Mouse (Mus musculus) mesoderm, embryonic 11.5 days (tissue): ENCODE measurements around the gene Cdkn2d.
"Not testable (repeated sequence)": the region's sequence is repeated elsewhere in the genome, so short reads cannot be mapped to it uniquely, and the experiment has no call there.

Experiments used
- DNase-seq: peaks from one replicate; pipeline ENCODE4 v3.0.0-alpha.2; 2012; ENCODE audit warnings: low read depth, low spot score

Gene Cdkn2d

DNA sequence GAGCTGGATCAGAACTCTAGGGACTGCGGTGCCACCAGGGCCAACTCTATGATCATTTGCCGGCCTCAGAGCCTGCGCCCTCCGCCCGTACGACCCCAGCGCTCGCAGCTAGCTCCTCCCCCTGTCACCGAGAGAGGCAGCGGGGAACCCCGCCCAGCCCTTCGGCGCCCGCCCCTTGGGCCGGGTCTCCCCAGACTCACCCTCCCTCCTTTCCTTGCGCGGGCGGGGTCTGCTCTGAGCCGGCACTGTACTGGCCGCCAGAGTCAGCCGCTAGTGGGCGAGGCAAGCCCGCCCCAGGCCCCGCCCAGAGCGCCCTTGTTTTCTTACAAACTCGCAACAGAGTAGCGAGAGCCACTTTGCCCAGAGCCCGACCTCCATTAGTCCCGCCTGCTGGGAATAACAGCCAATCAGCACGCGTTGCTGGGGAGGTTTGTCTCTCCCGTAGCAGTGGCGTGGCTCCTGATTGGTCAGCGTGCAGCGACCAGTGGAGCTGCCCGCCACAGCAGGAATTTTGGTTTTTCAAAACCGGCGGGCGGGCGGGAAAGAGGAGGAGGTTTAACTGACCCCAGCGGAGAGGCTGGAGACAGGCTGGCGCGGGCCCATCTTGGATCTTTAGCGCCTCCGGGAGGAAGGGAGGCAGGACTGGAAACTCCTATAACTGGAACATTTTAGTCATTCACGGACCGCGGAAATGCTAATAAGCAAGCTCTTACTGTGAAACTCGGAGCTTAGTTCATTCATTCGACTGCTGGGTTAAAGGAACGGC lies at the start of gene Cdkn2d:
Gene Cdkn2d, minus strand, starts transcription at position 386 of the 766 bp plus-strand sequence.
- peak; percentile 100 for DNase-seq

DNA sequence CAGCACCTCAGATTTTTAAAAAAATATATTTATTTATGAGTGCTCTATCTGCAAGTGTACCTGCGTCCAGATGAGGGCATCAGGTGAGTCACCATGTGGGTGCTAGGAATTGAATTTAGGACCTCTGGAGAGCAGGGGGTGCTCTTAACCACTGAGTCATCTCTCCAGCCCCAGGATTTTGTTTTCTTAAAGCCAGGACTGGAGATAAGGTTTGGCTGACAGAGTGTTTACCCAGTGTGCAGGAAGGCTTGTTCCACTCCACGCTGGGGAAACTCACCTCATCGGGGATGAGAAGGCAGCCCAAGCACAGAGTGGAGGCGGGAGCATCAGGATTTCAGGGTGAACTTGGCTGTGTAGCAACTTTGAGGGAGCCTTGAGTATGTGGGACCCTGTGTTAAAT lies 49.2 kb upstream of the Cdkn2d start:
- no peak for DNase-seq

GRCm38 (mm10) chr9:21337652-21338051 lies 46.4 kb upstream of the Cdkn2d start:
- no peak for DNase-seq

- DNase-seq: no peak
Observed at GRCm38 (mm10) chr9:21336491-21336890, 45.3 kb upstream of the Cdkn2d start.

GRCm38 (mm10) chr9:21335391-21335790 lies 44.2 kb upstream of the Cdkn2d start:
- no peak for DNase-seq

DNA sequence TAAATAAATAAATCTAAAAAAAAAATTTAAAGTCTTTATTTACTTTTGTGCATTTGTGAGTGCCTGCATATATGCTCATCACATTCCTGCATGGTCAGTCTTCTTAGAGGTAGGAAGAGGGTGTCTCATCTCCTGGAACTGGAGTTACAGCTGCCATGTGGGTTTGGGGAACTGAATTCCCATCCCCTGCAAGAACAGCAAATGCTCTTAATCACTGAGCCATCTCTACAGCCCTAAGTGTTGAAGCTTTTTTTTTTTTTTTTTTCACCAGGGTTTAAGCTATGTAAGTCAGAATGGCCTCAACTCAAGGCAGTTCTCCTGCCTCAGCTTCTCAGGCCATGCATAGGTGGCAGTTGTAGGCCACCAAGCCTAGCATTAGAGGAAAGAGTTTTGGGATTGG lies 43.5 kb upstream of the Cdkn2d start:
- DNase-seq: no peak

- no peak for DNase-seq
Observed at GRCm38 (mm10) chr9:21333523-21333922, 42.3 kb upstream of the Cdkn2d start.

- no peak for DNase-seq
Observed at GRCm38 (mm10) chr9:21332161-21333061, 41.2 kb upstream of the Cdkn2d start.

GRCm38 (mm10) chr9:21331365-21332140 lies 40.3 kb upstream of the Cdkn2d start:
- no peak for DNase-seq

DNA sequence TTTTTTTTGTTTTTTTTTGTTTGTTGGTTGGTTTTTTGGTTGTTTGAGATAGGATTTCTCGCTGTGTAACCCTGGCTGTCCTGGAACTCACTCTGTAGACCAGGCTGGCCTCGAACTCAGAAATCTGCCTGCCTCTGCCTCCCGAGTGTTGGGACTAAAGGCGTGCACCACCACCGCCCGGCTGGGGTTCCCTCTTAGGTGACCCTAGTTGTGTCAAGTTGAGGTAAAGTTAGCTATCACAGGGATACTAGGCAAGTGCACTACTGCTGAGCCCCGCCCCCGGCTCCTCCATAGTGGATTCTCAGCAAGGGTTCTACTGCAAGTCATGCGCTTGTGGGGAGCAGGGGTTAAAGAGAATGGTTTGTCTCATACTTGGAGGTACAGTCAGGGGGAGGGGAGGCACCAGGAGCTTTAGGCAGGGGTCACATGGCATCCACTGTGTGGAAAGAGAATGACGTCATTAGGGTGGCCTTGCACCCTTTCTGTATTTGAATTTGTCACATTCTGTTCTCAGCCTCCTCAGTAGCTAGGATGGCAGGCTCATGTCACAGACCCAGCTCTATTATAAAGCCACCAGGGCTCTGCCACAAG lies 38.6 kb upstream of the Cdkn2d start:
- DNase-seq: no peak

DNA sequence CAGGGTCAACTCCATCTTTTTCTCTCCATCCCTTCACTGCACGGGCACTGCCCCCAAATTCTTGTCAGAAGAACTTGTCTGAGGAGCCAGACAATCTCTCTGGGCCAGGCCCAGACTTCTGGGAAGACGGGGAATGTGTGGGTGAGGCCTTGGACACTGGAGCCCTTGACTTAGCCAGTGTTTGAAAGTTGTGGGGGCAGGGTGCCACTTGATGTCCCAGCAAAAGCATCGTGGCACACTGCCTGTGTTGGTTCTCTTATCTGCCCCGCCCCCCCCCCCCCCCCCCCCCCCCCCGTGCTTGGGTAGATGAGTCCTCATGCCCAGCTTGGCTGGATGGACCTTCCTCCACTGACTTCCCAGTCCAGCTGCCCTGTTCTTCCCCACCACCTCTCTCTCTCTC lies 37.8 kb upstream of the Cdkn2d start:
- no peak for DNase-seq

- no peak for DNase-seq
Observed at GRCm38 (mm10) chr9:21328041-21328440, 36.8 kb upstream of the Cdkn2d start.

GRCm38 (mm10) chr9:21327569-21327968 lies 36.4 kb upstream of the Cdkn2d start:
- DNase-seq: no peak

DNA sequence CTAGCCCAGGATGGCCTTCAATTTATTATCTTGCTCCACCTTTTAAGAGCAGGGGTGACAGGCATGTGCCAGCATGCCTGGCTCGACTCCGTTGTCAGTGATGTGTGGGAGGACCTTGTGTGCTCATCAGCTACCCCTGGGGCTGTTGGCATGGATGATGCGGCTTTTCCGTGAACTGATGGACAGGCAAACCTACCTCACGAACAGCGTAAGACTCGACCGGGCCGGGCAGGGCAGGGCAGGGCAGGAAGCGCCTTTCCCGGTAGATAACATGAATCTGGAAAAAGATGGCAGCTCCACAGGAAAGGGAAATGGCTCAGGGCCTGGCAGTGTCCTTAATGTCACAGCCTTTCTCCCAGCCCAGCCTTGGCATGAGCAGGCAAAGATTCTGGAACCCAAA lies 33.1 kb upstream of the Cdkn2d start:
- DNase-seq: no peak

- DNase-seq: not testable (repeated sequence)
Observed at GRCm38 (mm10) chr9:21322917-21323297, 31.7 kb upstream of the Cdkn2d start.

- DNase-seq: no peak
Observed at GRCm38 (mm10) chr9:21322211-21322916, 31.2 kb upstream of the Cdkn2d start.

GRCm38 (mm10) chr9:21321513-21321835 lies 30.3 kb upstream of the Cdkn2d start:
- DNase-seq: no peak

GRCm38 (mm10) chr9:21320619-21321512 lies 29.7 kb upstream of the Cdkn2d start, which contains the start of gene Slc44a2:
TSS of gene Slc44a2 (plus strand) at chr9:21320698.
- peak; percentile 85 for DNase-seq

- DNase-seq: no peak
Observed at GRCm38 (mm10) chr9:21320280-21320618, 29.0 kb upstream of the Cdkn2d start.

GRCm38 (mm10) chr9:21319503-21319902 lies 28.3 kb upstream of the Cdkn2d start:
- no peak for DNase-seq
